Mouse (Mus musculus) lung, adult 2 months (tissue): ENCODE data around the gene Gm21818.
"Not testable (repeated sequence)": the region's sequence is repeated elsewhere in the genome, so short reads cannot be mapped to it uniquely, and the experiment has no call there.

Experiments used
- CTCF ChIP-seq: fragments of 200-500 bp; IDR thresholded peaks from 2 replicates; pipeline ENCODE4 v1.5.1; 2011; ENCODE audit warnings: mild to moderate bottlenecking, low read length, control low read depth; ENCODE audit not compliant: insufficient read depth
- POLR2A ChIP-seq: fragments of 200-500 bp; IDR thresholded peaks from 2 replicates; pipeline ENCODE4 v1.6.1; 2011; ENCODE audit warnings: low read depth, mild to moderate bottlenecking, control low read depth, low read length, borderline replicate concordance; ENCODE audit errors: extremely low read depth

DNA sequence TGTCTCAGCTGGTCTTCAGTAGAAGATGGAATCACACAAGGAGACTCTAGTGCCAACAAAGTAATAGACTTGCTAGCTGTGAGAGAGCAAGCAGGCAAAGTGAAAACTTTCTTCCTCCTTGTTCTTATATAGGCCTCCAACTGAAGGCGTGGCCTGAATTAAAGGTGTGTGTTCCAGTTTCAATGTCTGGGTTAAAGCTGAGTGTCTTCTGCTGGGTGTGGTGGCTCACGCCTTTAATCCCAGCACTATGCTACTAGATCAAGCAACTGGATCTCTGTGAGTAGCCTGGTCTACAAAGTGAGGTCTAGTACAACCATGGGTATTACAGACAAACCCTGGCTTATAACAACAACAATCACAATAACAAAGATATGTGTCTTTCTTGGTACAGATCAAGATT, 43.6 kb downstream of the Gm21818 start, which contains the start of gene Gm21762:
- TF ChIP-seq POLR2A, CTCF: not testable (repeated sequence)
